Mouse (Mus musculus) C2C12 (cell line): Measurements from ENCODE around the gene Hsdl2. TPM values are rescaled to one million over a fixed set of nuclear protein-coding genes. Genes with fewer than 3 reads are reported as not detected.

ENCODE experiments used
- H3K27me3 ChIP-seq: one replicate; pipeline ENCODE4 v1.6.1; 2011; ENCODE audit not compliant: control insufficient read depth, insufficient read depth, insufficient read length
- H3K36me3 ChIP-seq: one replicate; pipeline ENCODE4 v1.6.1; 2011; ENCODE audit not compliant: control insufficient read depth, insufficient read depth
- H3K4me3 ChIP-seq: one replicate; pipeline ENCODE4 v1.5.1; 2011; ENCODE audit warnings: mild to moderate bottlenecking, control low read depth; ENCODE audit not compliant: poor library complexity, insufficient read depth, severe bottlenecking
- H3K79me2 ChIP-seq: one replicate; pipeline ENCODE4 v1.6.1; 2011; ENCODE audit not compliant: control insufficient read depth, insufficient read depth
- H3K79me3 ChIP-seq: one replicate; pipeline ENCODE4 v1.6.1; 2011; ENCODE audit warnings: low read depth, control low read depth
- H3ac ChIP-seq: one replicate; pipeline ENCODE3; 2011; ENCODE audit warnings: low read depth; ENCODE audit not compliant: control insufficient read depth, insufficient read length
- CEBPB ChIP-seq: IDR thresholded peaks from one replicate; pipeline ENCODE4 v1.6.1; 2011; ENCODE audit warnings: low read depth, mild to moderate bottlenecking, control low read depth, moderate library complexity
- CTCF ChIP-seq: IDR thresholded peaks from one replicate; pipeline ENCODE4 v1.5.1; 2011; ENCODE audit not compliant: control insufficient read depth, insufficient read depth, insufficient read length
- FOSL1 ChIP-seq: IDR thresholded peaks from one replicate; pipeline ENCODE4 v1.8.0; 2011; ENCODE audit warnings: mild to moderate bottlenecking, low read length; ENCODE audit not compliant: poor library complexity, insufficient read depth, severe bottlenecking
- MAX ChIP-seq: IDR thresholded peaks from one replicate; pipeline ENCODE4 v1.6.1; 2011; ENCODE audit warnings: mild to moderate bottlenecking, control low read depth
- MYOD1 ChIP-seq: IDR thresholded peaks from one replicate; pipeline ENCODE4 v1.6.1; 2011; ENCODE audit warnings: low read depth; ENCODE audit not compliant: control insufficient read depth, insufficient read length
- MYOG ChIP-seq: IDR thresholded peaks from one replicate; pipeline ENCODE4 v1.6.1; 2011; ENCODE audit not compliant: control insufficient read depth, insufficient read length; ENCODE audit errors: extremely low read depth
- USF1 ChIP-seq: IDR thresholded peaks from one replicate; pipeline ENCODE4 v1.6.1; 2011; ENCODE audit warnings: low read depth, mild to moderate bottlenecking, control low read depth, moderate library complexity
- polyA plus RNA-seq: library from polyadenylated mRNA; unstranded; fragments of >200 nt; fragmentation: generic; extraction: Trizol; gene quantifications from one replicate; pipeline ENCODE4 v1.2.1, GENCODE M21; 2012; ENCODE audit warnings: missing spikeins

The Hsdl2 gene
- polyA plus RNA-seq, 1 experiment: 6.3 TPM

DNA sequence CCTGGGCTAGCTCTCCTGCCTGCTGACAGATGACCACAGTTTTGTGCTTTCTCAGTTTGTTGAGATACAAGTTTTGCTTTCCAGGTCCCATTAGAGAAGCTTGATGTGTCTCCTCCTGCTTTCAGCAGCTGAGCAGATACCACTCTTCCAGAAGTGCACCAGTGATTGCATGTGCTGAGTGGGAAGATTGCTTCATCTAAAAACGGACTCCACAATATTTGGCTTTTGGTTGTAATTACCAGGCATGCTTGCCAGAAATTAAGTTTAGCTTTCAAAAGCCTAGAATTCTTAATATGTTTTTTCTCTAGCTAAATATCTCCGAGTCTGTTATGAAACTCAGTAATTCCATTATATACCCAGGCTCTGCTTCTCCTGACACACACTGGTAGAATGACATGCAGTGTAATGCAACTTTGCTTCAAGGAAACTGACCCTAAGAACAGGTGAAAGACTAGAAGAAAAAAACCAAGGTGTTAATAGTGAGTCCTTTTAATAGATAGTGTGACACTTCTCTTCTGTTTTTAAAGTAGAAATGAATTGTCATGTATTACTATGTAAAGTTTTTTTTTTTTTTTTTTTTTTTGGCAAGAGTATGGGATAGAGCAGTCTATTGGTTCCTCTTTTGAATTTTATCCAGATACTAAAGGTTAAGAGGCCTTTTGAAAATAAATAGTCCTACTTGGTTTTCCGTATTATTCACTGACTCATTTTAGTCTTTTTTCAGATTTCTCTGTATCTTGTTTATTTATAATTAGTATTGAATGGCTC, 85.4 kb downstream of the Hsdl2 start:
- TF ChIP-seq MYOG (no peak), CEBPB (no peak), MAX (no peak), USF1 (no peak), FOSL1 (no peak), MYOD1 (no peak), CTCF (no peak)
- Histone ChIP-seq H3K36me3 (no peaks in the 10 kb centered on the region), H3K79me2 (no peaks in the 10 kb centered on the region), H3K79me3 (no peaks in the 10 kb centered on the region), H3ac (no peak overlapping the region), H3K27me3 (no peaks in the 10 kb centered on the region), H3K4me3 (no peak overlapping the region)

DNA sequence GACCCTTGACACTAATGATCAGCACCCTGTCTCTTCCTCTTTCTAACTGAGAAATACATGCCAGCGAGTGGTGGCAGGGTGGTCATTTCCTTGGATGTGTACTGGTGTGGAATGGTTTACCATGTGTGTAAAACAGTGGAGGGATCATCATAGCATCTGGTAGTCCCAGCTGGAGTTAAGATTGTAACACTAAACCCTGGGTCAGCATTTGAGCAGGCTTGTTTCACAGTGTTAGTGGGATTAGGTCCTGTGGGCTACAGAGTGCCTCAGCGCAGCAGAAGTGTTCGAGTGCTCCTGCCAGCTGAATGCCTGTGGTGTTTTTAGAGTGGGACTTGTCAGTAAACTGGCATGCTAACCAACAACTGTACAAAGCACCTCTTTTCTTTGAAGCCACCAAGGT, 86.7 kb downstream of the Hsdl2 start:
- Histone ChIP-seq H3K36me3 (no peaks in the 10 kb centered on the region), H3K27me3 (no peaks in the 10 kb centered on the region), H3ac (no peak overlapping the region), H3K79me2 (no peaks in the 10 kb centered on the region), H3K4me3 (no peak overlapping the region), H3K79me3 (no peaks in the 10 kb centered on the region)
- TF ChIP-seq CEBPB (no peak), CTCF (no peak)

Other genes starting within 250 kb of the Hsdl2 start
- 1.5 TPM for gene Susd1, start 142.9 kb upstream of the Hsdl2 start, polyA plus RNA-seq
- gene Ptbp3, start 32.2 kb upstream of the Hsdl2 start, polyA plus RNA-seq: 10.9 TPM
- 1.8 TPM for gene E130308A19Rik, start 44.6 kb downstream of the Hsdl2 start, polyA plus RNA-seq
- gene Inip, start 220.0 kb downstream of the Hsdl2 start, polyA plus RNA-seq: 12.9 TPM
- 3.5 TPM for gene Snx30, start 224.3 kb downstream of the Hsdl2 start, polyA plus RNA-seq